Mouse (Mus musculus): ENCODE results near the gene St6gal1.

DNA sequence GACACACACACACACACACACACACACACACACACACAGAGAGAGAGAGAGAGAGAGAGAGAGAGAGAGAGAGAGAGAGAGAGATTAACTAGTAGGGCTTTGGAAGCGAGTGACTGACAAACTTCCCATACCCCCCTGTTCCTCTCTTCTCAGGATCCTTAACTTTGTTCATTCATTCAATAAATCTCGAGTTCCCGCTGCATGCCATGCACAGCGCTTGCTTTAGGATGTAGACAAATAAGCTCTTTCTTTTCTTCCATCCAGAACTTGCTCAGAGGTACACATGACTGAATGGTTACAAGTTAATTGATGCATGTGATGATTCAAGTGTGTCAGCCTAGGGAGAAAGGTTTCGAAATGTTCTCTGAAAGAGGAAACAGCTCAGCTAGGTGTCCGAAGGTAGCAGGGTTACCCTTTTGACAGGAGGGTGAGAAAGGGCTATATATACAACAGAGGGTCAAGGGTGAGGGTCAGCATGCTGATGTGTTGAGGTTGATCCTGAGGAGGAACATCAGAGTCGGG, 10.7 kb downstream of the St6gal1 start:
- TF ChIP-seq CTCF (IDR thresholded peaks at IDR 0.05; ENCODE audit: low read depth, low read length): no peak
- TF ChIP-seq POLR2A (IDR thresholded peaks at IDR 0.05; ENCODE audit: borderline replicate concordance, low read depth, low read length): no peak

Data from bone marrow macrophage, adult 2 months (primary cell).